Mouse (Mus musculus): ENCODE measurements around the gene Aox3. TPM values are rescaled to one million over a fixed set of nuclear protein-coding genes. Genes with fewer than 3 reads are reported as not detected.

Gene Aox3
- total and polyA plus RNA-seq, 3 experiments, result not detected

GRCm38 (mm10) chr1:58069181-58069580 is 43.7 kb upstream of the Aox3 start:
- Histone ChIP-seq H3K27ac (ENCODE audit: control insufficient read depth, low read depth, low read length) (no peak overlapping the region), H3K4me3 (ENCODE audit: control insufficient read depth in 1 of 2, insufficient read depth in 1 of 2, low read depth in 2 of 2, low read length in 2 of 2) (no peak overlapping the region), H3K4me1 (ENCODE audit: control insufficient read depth in 1 of 2, insufficient read depth in 2 of 2, low read length in 2 of 2) (no peaks in the 10 kb centered on the region), H3K9me3 (replicated peaks; ENCODE audit: insufficient read depth, low read length) (no peaks in the 10 kb centered on the region), H3K36me3 (ENCODE audit: control insufficient read depth in 1 of 2, insufficient read depth in 2 of 2, low read length in 2 of 2) (no peaks in the 10 kb centered on the region), H3K79me2 (ENCODE audit: control insufficient read depth, insufficient read depth, low read length, poor library complexity) (no peaks in the 10 kb centered on the region), H3K9ac (ENCODE audit: control insufficient read depth, low read depth, low read length, poor library complexity, severe bottlenecking) (no peak overlapping the region), H3K27me3 (ENCODE audit: control insufficient read depth in 1 of 2, insufficient read depth in 2 of 2, low read length in 2 of 2) (no peaks in the 10 kb centered on the region)
- DNase-seq (ENCODE audit: low read depth, low spot score), result no peak
- TF ChIP-seq JUND (IDR thresholded peaks at IDR 0.05; ENCODE audit: low read depth, low read length) (no peak), GATA1 (IDR thresholded peaks at IDR 0.05; ENCODE audit: low read depth, low read length) (no peak), ZMIZ1 (IDR thresholded peaks at IDR 0.05; ENCODE audit: low read depth, low read length) (no peak), RCOR1 (IDR thresholded peaks at IDR 0.05; ENCODE audit: low read depth, low read length) (no peak)

GRCm38 (mm10) chr1:58070091-58070490 is 42.8 kb upstream of the Aox3 start:
- TF ChIP-seq EP300 (IDR thresholded peaks at IDR 0.05; ENCODE audit: low read depth in 1 of 2, low read length in 2 of 2), result no peak
- TF ChIP-seq CHD2 (IDR thresholded peaks at IDR 0.05; ENCODE audit: low read length), result no peak
- no peak for TF ChIP-seq MYB (IDR thresholded peaks at IDR 0.05; ENCODE audit: low read depth, low read length)
- TF ChIP-seq MAX (IDR thresholded peaks at IDR 0.05; ENCODE audit: low read length), result no peak
- no peak for TF ChIP-seq CHD1 (IDR thresholded peaks at IDR 0.05; ENCODE audit: low read depth, low read length)
- no peak for TF ChIP-seq CTCF (IDR thresholded peaks at IDR 0.05 in 2 of 3, conservative IDR thresholded peaks at IDR 0.05 in 1 of 3; ENCODE audit: control insufficient read depth in 1 of 3, insufficient read depth in 1 of 3, low read depth in 2 of 3, low read length in 3 of 3, poor library complexity in 1 of 3, severe bottlenecking in 1 of 3)
- no peak for TF ChIP-seq MYC (IDR thresholded peaks at IDR 0.05; ENCODE audit: low read depth, low read length)
- no peak for TF ChIP-seq BHLHE40 (IDR thresholded peaks at IDR 0.05; ENCODE audit: borderline replicate concordance, low read depth, low read length)
- TF ChIP-seq MAFK (IDR thresholded peaks at IDR 0.05; ENCODE audit: borderline replicate concordance, low read depth, low read length), result no peak
- TF ChIP-seq ZC3H11A (IDR thresholded peaks at IDR 0.05; ENCODE audit: low read depth, low read length), result no peak
- TF ChIP-seq TCF12 (IDR thresholded peaks at IDR 0.05; ENCODE audit: low read depth, low read length), result no peak
- TF ChIP-seq POLR2A (IDR thresholded peaks at IDR 0.05; ENCODE audit: control insufficient read depth in 1 of 2, insufficient read depth in 1 of 2, low read depth in 1 of 2, low read length in 2 of 2, poor library complexity in 1 of 2), result no peak
- TF ChIP-seq USF1 (IDR thresholded peaks at IDR 0.05; ENCODE audit: low read depth, low read length), result no peak
- no peak for TF ChIP-seq ZNF384 (IDR thresholded peaks at IDR 0.05; ENCODE audit: low read depth, low read length)
- TF ChIP-seq NRF1 (IDR thresholded peaks at IDR 0.05; ENCODE audit: insufficient read depth, low read depth, low read length, poor library complexity, severe bottlenecking), result no peak
- TF ChIP-seq ZMIZ1 (IDR thresholded peaks at IDR 0.05; ENCODE audit: low read depth, low read length), result no peak
- TF ChIP-seq RCOR1 (IDR thresholded peaks at IDR 0.05; ENCODE audit: low read depth, low read length), result no peak
- Histone ChIP-seq H3K9ac (ENCODE audit: control insufficient read depth, low read depth, low read length, poor library complexity, severe bottlenecking) (no peak overlapping the region), H3K4me3 (ENCODE audit: control insufficient read depth in 1 of 2, insufficient read depth in 1 of 2, low read depth in 2 of 2, low read length in 2 of 2) (no peak overlapping the region), H3K27me3 (ENCODE audit: control insufficient read depth in 1 of 2, insufficient read depth in 2 of 2, low read length in 2 of 2) (no peaks in the 10 kb centered on the region), H3K79me2 (ENCODE audit: control insufficient read depth, insufficient read depth, low read length, poor library complexity) (no peaks in the 10 kb centered on the region), H3K9me3 (replicated peaks; ENCODE audit: insufficient read depth, low read length) (no peaks in the 10 kb centered on the region), H3K4me1 (ENCODE audit: control insufficient read depth in 1 of 2, insufficient read depth in 2 of 2, low read length in 2 of 2) (no peaks in the 10 kb centered on the region), H3K36me3 (ENCODE audit: control insufficient read depth in 1 of 2, insufficient read depth in 2 of 2, low read length in 2 of 2) (no peaks in the 10 kb centered on the region), H3K27ac (ENCODE audit: control insufficient read depth, low read depth, low read length) (no peak overlapping the region)
- DNase-seq (ENCODE audit: low read depth, low spot score), result no peak

All from MEL (cell line).